Mouse (Mus musculus) lung, postnatal 4 days (tissue): ENCODE results near the gene Tmem245.
A peak's percentile ranks its signal among the peaks of the same experiment; 100 is the strongest.
"Not testable (repeated sequence)": the region's sequence is repeated elsewhere in the genome, so short reads cannot be mapped to it uniquely, and the experiment has no call there.

Experiments
- DNase-seq, 2 experiments: peaks; one replicate each; pipeline ENCODE4 v3.0.0; 2021

Tmem245 gene

GRCm38 (mm10) chr4:56922229-56922628, 25.0 kb downstream of the Tmem245 start:
- DNase-seq: no peak

- DNase-seq: no peak
These were observed 31.4 kb downstream of the Tmem245 start for GRCm38 (mm10) chr4:56915732-56916325.

- no peak for DNase-seq
These were observed 32.5 kb downstream of the Tmem245 start for GRCm38 (mm10) chr4:56914761-56915160.

GRCm38 (mm10) chr4:56914338-56914737, 32.9 kb downstream of the Tmem245 start:
- no peak for DNase-seq

GRCm38 (mm10) chr4:56912382-56913001, 34.7 kb downstream of the Tmem245 start:
- no peak for DNase-seq

- DNase-seq: no peak
These were observed 37.7 kb downstream of the Tmem245 start for GRCm38 (mm10) chr4:56909568-56909967.

- no peak for DNase-seq
These were observed 39.6 kb downstream of the Tmem245 start for GRCm38 (mm10) chr4:56907671-56908070.

- no peak for DNase-seq
These were observed 40.3 kb downstream of the Tmem245 start for GRCm38 (mm10) chr4:56906926-56907325.

- DNase-seq: no peak
These were observed 41.7 kb downstream of the Tmem245 start for GRCm38 (mm10) chr4:56905507-56905906.

GRCm38 (mm10) chr4:56901671-56902070, 45.6 kb downstream of the Tmem245 start:
- DNase-seq: no peak

- DNase-seq: no peak
These were observed 48.0 kb downstream of the Tmem245 start for GRCm38 (mm10) chr4:56899216-56899615.

GRCm38 (mm10) chr4:56897511-56897910, 49.7 kb downstream of the Tmem245 start:
- no peak for DNase-seq

- DNase-seq: no peak
These were observed 53.0 kb downstream of the Tmem245 start for GRCm38 (mm10) chr4:56894196-56894595.

GRCm38 (mm10) chr4:56892501-56893115, 54.6 kb downstream of the Tmem245 start:
- no peak for DNase-seq

GRCm38 (mm10) chr4:56888483-56888882, 58.8 kb downstream of the Tmem245 start:
- DNase-seq: peak; percentile 60 to 65

- no peak for DNase-seq
These were observed 60.8 kb downstream of the Tmem245 start for GRCm38 (mm10) chr4:56886286-56886979.

- DNase-seq: no peak
These were observed 67.1 kb downstream of the Tmem245 start for GRCm38 (mm10) chr4:56880036-56880703.

- peak in 1 of 2 experiments; percentile 42 for DNase-seq
These were observed 68.3 kb downstream of the Tmem245 start for GRCm38 (mm10) chr4:56878971-56879370.

- DNase-seq: not testable (repeated sequence)
These were observed 76.7 kb downstream of the Tmem245 start for GRCm38 (mm10) chr4:56870541-56870940.

GRCm38 (mm10) chr4:56867761-56868160, 79.5 kb downstream of the Tmem245 start:
- DNase-seq: no peak

- peak in 1 of 2 experiments; percentile 21 for DNase-seq
These were observed 81.3 kb downstream of the Tmem245 start for GRCm38 (mm10) chr4:56865971-56866370.

- DNase-seq: peak; percentile 92 to 96
These were observed 82.2 kb downstream of the Tmem245 start, which contains the start of gene Ctnnal1 for GRCm38 (mm10) chr4:56865003-56865511. Ctnnal1 (minus strand) TSS chr4:56865188.
